Mouse (Mus musculus): ENCODE measurements around the gene Rapgef1.

- TF ChIP-seq CTCF (IDR thresholded peaks at IDR 0.05; ENCODE audit: control insufficient read depth, insufficient read depth, low read length), result no peak
- no peak for TF ChIP-seq POLR2A (IDR thresholded peaks at IDR 0.05; ENCODE audit: borderline replicate concordance, control insufficient read depth, low read depth, low read length)
Observed at GRCm38 (mm10) chr2:29674545-29674944, 55.0 kb downstream of the Rapgef1 start.
